Mouse (Mus musculus): ENCODE results near the gene Adgra3. TPM values are rescaled to one million over a fixed set of nuclear protein-coding genes. Genes with fewer than 3 reads are reported as not detected.

Gene Adgra3
- polyA plus RNA-seq, 1 experiment, result not detected

DNA sequence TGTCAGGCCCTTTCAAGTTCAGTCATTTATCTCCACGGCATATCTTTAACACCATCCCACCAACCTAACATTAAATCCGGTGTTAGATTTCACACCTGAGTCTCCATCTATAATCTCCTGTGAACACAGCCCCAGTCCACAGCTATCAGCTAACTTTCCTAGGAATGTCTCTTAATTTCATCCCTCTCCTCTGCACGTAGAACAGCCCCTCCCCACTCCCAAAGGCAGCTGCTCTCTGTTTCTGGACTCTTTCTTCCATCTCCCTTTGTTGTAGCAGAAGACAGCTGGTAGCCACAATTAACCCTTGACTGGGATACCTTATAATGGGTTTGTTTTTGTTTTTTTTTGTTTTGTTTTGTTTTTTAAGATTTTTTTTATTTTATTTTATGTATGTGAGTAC, 8.8 kb downstream of the Adgra3 start:
- Histone ChIP-seq H3K4me1 (ENCODE audit: control insufficient read depth, insufficient read depth, low read length) (peaks cover 4% of the 10 kb centered on the region; the same call in 1 of the 2 replicates), H3K4me3 (ENCODE audit: insufficient read depth, low read depth, low read length) (no peak overlapping the region), H3K27ac (ENCODE audit: insufficient read depth, low read depth, low read length) (no peak overlapping the region)
- TF ChIP-seq POLR2A (IDR thresholded peaks at IDR 0.05; ENCODE audit: insufficient read depth, low read depth, low read length) (no peak), CTCF (IDR thresholded peaks at IDR 0.05; ENCODE audit: insufficient read depth, low read depth, low read length) (no peak)
- WGBS, result 69% methylated on average over 3 of the region's 3 CpGs

GRCm38 (mm10) chr5:50049506-50049905, 9.3 kb downstream of the Adgra3 start:
- WGBS, result 79% methylated on average over 8 of the region's 8 CpGs
- H3K4me3 ChIP-seq (ENCODE audit: insufficient read depth, low read depth, low read length), result no peak overlapping the region
- TF ChIP-seq POLR2A (IDR thresholded peaks at IDR 0.05; ENCODE audit: insufficient read depth, low read depth, low read length) (no peak), CTCF (IDR thresholded peaks at IDR 0.05; ENCODE audit: insufficient read depth, low read depth, low read length) (no peak)
- H3K27ac ChIP-seq (ENCODE audit: insufficient read depth, low read depth, low read length), result no peak overlapping the region
- peaks cover 4% of the 10 kb centered on the region; the same call in 1 of the 2 replicates for H3K4me1 ChIP-seq (ENCODE audit: control insufficient read depth, insufficient read depth, low read length)

DNA sequence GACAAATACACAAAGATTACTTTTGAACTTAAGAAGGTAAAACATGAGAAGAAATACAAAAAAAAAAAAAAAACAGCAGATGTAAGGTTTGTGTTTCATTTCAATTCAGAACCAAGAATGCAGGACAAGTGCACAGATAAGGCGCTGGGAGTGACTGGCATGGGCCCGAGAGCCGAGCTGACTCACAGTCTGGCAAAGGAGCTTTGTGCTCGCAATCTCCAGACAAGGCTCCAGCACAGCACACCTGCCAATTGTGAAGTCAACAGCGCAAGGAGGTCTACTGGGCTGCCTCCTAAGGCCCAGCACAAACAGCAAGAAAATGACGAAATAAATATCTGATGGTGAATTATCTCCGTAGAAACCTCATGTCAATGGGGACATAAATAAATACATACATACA, 9.8 kb downstream of the Adgra3 start:
- no peak overlapping the region for H3K4me3 ChIP-seq (ENCODE audit: insufficient read depth, low read depth, low read length)
- TF ChIP-seq CTCF (IDR thresholded peaks at IDR 0.05; ENCODE audit: insufficient read depth, low read depth, low read length), result no peak
- no peak for TF ChIP-seq POLR2A (IDR thresholded peaks at IDR 0.05; ENCODE audit: insufficient read depth, low read depth, low read length)
- H3K27ac ChIP-seq (ENCODE audit: insufficient read depth, low read depth, low read length), result no peak overlapping the region
- H3K4me1 ChIP-seq (ENCODE audit: control insufficient read depth, insufficient read depth, low read length), result peaks cover 4% of the 10 kb centered on the region; the same call in 1 of the 2 replicates
- WGBS, result 83% methylated on average over 7 of the region's 7 CpGs

DNA sequence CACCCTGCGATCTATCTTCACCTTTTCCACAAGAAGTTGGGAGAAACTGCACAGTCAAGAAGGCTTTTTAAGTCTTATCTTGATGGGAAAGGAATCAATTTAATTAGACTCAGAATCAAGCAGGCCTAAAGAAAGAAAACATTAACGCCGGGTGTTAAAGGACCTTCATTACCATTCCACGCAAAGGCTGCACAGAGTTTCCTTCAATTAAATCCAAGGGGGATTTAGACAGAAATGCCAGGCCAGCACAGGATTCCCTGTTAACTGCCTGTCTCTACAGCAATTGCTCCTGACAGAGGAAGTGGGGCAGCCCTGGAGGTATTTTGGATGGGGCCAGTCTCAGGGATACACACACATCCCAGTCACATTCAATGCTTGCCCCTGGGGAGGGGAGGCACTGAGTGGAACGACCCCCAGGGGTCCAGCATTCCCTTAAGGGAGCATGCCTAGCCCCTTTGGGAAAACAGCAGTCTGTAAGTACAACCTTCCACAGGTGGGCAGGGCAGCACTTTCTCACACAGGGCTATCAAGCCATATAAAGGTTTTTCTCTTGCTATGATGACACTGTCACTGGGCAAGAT, 10.4 kb downstream of the Adgra3 start:
- Histone ChIP-seq H3K4me1 (ENCODE audit: control insufficient read depth, insufficient read depth, low read length) (peaks cover 4% of the 10 kb centered on the region; the same call in 1 of the 2 replicates), H3K27ac (ENCODE audit: insufficient read depth, low read depth, low read length) (no peak overlapping the region), H3K4me3 (ENCODE audit: insufficient read depth, low read depth, low read length) (no peak overlapping the region)
- WGBS, result 56% methylated on average over 5 of the region's 5 CpGs
- TF ChIP-seq POLR2A (IDR thresholded peaks at IDR 0.05; ENCODE audit: insufficient read depth, low read depth, low read length), result no peak
- TF ChIP-seq CTCF (IDR thresholded peaks at IDR 0.05; ENCODE audit: insufficient read depth, low read depth, low read length), result no peak

DNA sequence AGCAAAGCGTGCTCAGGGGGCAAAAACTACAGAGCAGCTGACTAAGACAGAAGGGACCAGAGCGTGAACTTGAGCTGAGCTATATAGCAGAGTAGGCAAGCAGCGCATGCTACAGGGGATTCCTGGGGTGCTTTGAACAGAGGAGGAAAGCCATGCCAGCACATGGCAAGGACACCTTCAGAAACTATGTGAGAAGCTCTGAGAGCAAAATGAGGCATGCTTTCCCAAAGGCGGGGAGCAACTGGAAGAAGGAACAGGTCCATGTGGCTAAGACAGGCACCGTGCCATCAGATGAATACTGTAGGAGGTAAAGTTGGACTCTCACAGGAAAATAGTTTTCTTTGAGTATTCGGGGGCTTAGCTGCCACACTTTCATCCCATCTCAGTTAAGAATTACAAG, 13.6 kb downstream of the Adgra3 start:
- Histone ChIP-seq H3K27ac (ENCODE audit: insufficient read depth, low read depth, low read length) (no peak overlapping the region), H3K4me1 (ENCODE audit: control insufficient read depth, insufficient read depth, low read length) (peaks cover 7% of the 10 kb centered on the region; the same call in 1 of the 2 replicates), H3K4me3 (ENCODE audit: insufficient read depth, low read depth, low read length) (no peak overlapping the region)
- WGBS, result 85% methylated on average over 6 of the region's 6 CpGs
- no peak for TF ChIP-seq CTCF (IDR thresholded peaks at IDR 0.05; ENCODE audit: insufficient read depth, low read depth, low read length)
- TF ChIP-seq POLR2A (IDR thresholded peaks at IDR 0.05; ENCODE audit: insufficient read depth, low read depth, low read length), result no peak

DNA sequence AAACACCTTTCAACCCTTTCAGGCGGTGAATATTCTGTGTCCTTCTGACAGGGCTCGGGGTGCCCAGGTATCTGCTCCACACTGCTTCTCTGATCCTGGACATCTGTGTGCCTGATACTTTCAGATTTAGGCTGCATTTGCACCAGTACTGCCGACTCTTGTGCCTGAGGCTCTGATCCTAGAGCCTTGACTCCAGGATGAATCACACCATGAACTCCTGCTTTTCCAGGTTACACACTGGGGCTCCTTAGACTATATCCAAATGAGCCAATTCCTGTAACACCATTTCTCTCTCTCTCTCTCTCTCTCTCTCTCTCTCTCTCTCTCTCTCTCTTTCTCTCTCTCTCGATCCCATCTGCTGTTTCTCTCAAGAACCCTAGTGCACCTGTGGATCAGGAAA, 15.1 kb downstream of the Adgra3 start:
- peaks cover 3% of the 10 kb centered on the region; the same call in 1 of the 2 replicates for H3K4me1 ChIP-seq (ENCODE audit: control insufficient read depth, insufficient read depth, low read length)
- WGBS, result 87% methylated on average over 4 of the region's 4 CpGs
- no peak overlapping the region for H3K4me3 ChIP-seq (ENCODE audit: insufficient read depth, low read depth, low read length)
- no peak overlapping the region for H3K27ac ChIP-seq (ENCODE audit: insufficient read depth, low read depth, low read length)
- no peak for TF ChIP-seq CTCF (IDR thresholded peaks at IDR 0.05; ENCODE audit: insufficient read depth, low read depth, low read length)
- TF ChIP-seq POLR2A (IDR thresholded peaks at IDR 0.05; ENCODE audit: insufficient read depth, low read depth, low read length), result no peak

DNA sequence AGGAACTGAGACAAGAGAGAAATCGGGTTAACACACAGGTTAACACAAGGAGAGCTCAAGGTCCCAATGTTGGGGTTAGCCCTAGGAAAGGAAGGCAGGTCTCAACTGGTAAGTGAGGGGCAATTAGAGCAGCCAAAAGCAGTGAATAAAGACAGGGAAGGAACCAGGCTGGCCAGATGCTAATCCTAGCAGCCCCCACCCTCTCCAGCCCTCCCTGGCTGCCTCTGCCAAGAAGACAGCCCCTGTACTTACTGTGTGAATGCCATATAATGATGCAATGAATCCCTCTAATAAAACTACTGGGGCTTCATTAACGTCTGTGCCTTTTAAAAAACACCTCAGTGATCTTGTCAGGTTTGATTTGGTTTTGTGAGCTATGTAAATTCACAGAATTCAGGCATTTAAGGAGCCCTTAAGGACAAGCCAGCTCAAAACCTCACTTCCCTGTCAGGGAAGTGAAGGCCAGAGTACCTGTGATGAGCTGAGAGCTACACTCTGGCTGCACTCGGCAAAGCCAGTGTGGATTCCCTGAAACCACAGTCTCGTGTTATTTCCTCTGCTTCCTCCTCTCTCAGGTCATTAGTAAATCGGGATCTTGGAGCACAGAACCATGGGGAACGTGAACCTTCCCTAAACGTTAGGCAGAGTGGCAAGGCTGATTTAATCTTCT, 16.4 kb downstream of the Adgra3 start:
- Histone ChIP-seq H3K4me1 (ENCODE audit: control insufficient read depth, insufficient read depth, low read length) (peaks cover 3% of the 10 kb centered on the region; the same call in 1 of the 2 replicates), H3K27ac (ENCODE audit: insufficient read depth, low read depth, low read length) (no peak overlapping the region), H3K4me3 (ENCODE audit: insufficient read depth, low read depth, low read length) (no peak overlapping the region)
- 38% methylated on average over 7 of the region's 7 CpGs for WGBS
- TF ChIP-seq POLR2A (IDR thresholded peaks at IDR 0.05; ENCODE audit: insufficient read depth, low read depth, low read length), result no peak
- TF ChIP-seq CTCF (IDR thresholded peaks at IDR 0.05; ENCODE audit: insufficient read depth, low read depth, low read length), result no peak

GRCm38 (mm10) chr5:50039521-50039920, 19.3 kb downstream of the Adgra3 start:
- peaks cover 5% of the 10 kb centered on the region; the same call in 1 of the 2 replicates for H3K4me1 ChIP-seq (ENCODE audit: control insufficient read depth, insufficient read depth, low read length)
- no peak overlapping the region for H3K4me3 ChIP-seq (ENCODE audit: insufficient read depth, low read depth, low read length)
- WGBS, result 73% methylated on average over 6 of the region's 6 CpGs
- TF ChIP-seq POLR2A (IDR thresholded peaks at IDR 0.05; ENCODE audit: insufficient read depth, low read depth, low read length), result no peak
- no peak for TF ChIP-seq CTCF (IDR thresholded peaks at IDR 0.05; ENCODE audit: insufficient read depth, low read depth, low read length)
- H3K27ac ChIP-seq (ENCODE audit: insufficient read depth, low read depth, low read length), result no peak overlapping the region

GRCm38 (mm10) chr5:50037666-50038065, 21.1 kb downstream of the Adgra3 start:
- 56% methylated on average over 8 of the region's 8 CpGs for WGBS

More at GRCm38 (mm10) chr5:50037666-50038065, 21.1 kb downstream of the Adgra3 start:
- Histone ChIP-seq H3K27ac (ENCODE audit: insufficient read depth, low read depth, low read length) (no peak overlapping the region), H3K4me3 (ENCODE audit: insufficient read depth, low read depth, low read length) (no peak overlapping the region), H3K4me1 (ENCODE audit: control insufficient read depth, insufficient read depth, low read length) (peaks cover 9% of the 10 kb centered on the region)
- TF ChIP-seq CTCF (IDR thresholded peaks at IDR 0.05; ENCODE audit: insufficient read depth, low read depth, low read length) (no peak), POLR2A (IDR thresholded peaks at IDR 0.05; ENCODE audit: insufficient read depth, low read depth, low read length) (no peak)
